Mouse (Mus musculus): ENCODE results near the gene B3gntl1. TPM values are rescaled to one million over a fixed set of nuclear protein-coding genes. Genes with fewer than 3 reads are reported as not detected.
"Not testable (repeated sequence)": the region's sequence is repeated elsewhere in the genome, so short reads cannot be mapped to it uniquely, and the experiment has no call there.

The B3gntl1 gene
- polyA plus RNA-seq, 1 experiment from 2014 or later, result 3.3 TPM

DNA sequence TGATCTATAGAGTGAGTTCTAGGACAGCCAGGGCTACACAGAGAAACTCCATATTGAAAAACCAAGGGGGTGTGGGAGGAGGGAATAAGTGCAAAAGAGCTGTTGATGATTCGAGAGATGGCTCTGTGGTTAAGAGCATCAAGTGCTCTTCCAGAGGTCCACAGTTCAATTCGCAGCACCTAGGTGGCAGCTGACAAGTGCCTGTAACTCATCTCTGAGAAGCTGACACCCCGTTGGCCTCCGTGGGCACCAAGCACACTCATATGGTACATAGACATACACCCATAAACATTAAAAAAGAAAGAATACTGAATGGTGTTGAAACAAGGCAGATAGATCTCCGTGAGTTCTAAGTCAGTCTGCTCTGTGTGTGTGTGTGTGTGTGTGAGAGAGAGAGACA lies 4.2 kb downstream of the B3gntl1 start:
- Histone ChIP-seq H3K4me2 (replicated peaks; ENCODE audit: low read depth) (no peak overlapping the region), H3K36me3 (ENCODE audit: control insufficient read depth, insufficient read depth, low read length) (0 out of 2 replicates have a peak, but pooled peaks cover 2% of the 10 kb centered on the region), H3K4me3 (ENCODE audit: low read depth, low read length) (no peak overlapping the region), H3K4me1 (replicated peaks; ENCODE audit: control insufficient read depth, insufficient read depth) (peaks cover 2% of the 10 kb centered on the region; the same call in 1 of the 2 replicates), H3K9me3 (ENCODE audit: control insufficient read depth, low read length) (no peaks in the 10 kb centered on the region), H3K27me3 (ENCODE audit: control insufficient read depth, insufficient read depth, low read length) (no peaks in the 10 kb centered on the region), H3K9ac (ENCODE audit: low read length) (no peak overlapping the region), H3K27ac (replicated peaks) (no peak overlapping the region)
- TF ChIP-seq EP300 (optimal IDR thresholded peaks at IDR 0.05) (no peak), CTCF (IDR thresholded peaks at IDR 0.05; ENCODE audit: low read depth) (no peak)
- 91% methylated on average over 5 of the region's 5 CpGs for WGBS
- DNase-seq (ENCODE audit: low spot score) (no peak), ATAC-seq (ENCODE audit: low FRiP score, low TSS enrichment) (no peak)

DNA sequence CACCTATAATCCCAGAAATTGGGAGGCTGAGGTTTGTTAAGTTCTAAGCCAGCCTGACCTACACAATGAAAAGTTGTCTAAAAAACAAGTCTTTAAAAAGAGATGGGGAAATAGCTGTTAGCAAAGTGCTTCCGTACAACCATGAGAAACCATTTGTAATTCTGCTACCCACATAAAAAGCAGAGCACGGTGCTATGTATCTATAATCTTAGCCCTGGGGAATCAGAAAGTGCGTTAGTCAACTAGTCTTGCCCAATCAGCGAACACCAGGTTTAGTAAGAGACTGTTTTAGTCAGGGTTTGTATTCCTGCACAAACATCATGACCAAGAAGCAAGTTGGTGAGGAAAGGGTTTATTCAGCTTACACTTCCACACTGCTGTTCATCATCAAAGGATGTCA lies 5.4 kb downstream of the B3gntl1 start:
- Histone ChIP-seq H3K36me3 (ENCODE audit: control insufficient read depth, insufficient read depth, low read length) (0 out of 2 replicates have a peak, but pooled peaks cover 2% of the 10 kb centered on the region), H3K4me3 (ENCODE audit: low read depth, low read length) (no peak overlapping the region), H3K9ac (ENCODE audit: low read length) (no peak overlapping the region), H3K9me3 (ENCODE audit: control insufficient read depth, low read length) (no peaks in the 10 kb centered on the region), H3K4me1 (replicated peaks; ENCODE audit: control insufficient read depth, insufficient read depth) (no peaks in the 10 kb centered on the region), H3K27me3 (ENCODE audit: control insufficient read depth, insufficient read depth, low read length) (no peaks in the 10 kb centered on the region), H3K27ac (replicated peaks) (no peak overlapping the region), H3K4me2 (replicated peaks; ENCODE audit: low read depth) (no peak overlapping the region)
- TF ChIP-seq EP300 (optimal IDR thresholded peaks at IDR 0.05) (no peak), CTCF (IDR thresholded peaks at IDR 0.05; ENCODE audit: low read depth) (no peak)
- DNase-seq (ENCODE audit: low spot score) (no peak), ATAC-seq (ENCODE audit: low FRiP score, low TSS enrichment) (no peak)
- WGBS, result 87% methylated on average over 4 of the region's 4 CpGs

DNA sequence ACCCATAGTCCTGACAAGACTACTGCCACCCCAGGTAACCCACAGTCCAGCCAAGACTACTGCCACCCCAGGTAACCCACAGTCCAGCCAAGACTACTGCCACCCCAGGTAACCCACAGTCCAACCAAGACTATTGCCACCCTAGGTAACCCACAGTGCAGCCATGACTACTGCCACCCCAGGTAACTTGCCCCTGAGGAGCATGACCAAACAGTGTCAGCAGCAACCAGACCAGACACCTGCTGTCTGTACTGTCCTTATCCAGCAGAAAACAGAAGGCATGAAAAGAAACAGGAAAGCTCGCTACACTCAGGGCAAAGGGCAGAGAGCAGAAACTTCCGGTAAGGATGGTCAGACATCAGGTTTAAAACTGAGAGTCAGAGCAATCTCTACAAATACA lies 11.8 kb downstream of the B3gntl1 start:
- 0 out of 2 replicates have a peak, but pooled peaks cover 7% of the 10 kb centered on the region for H3K36me3 ChIP-seq (ENCODE audit: control insufficient read depth, insufficient read depth, low read length)
- no peak overlapping the region for H3K9ac ChIP-seq (ENCODE audit: low read length)
- ATAC-seq (ENCODE audit: low FRiP score, low TSS enrichment), result no peak
- no peaks in the 10 kb centered on the region for H3K27me3 ChIP-seq (ENCODE audit: control insufficient read depth, insufficient read depth, low read length)
- no peak overlapping the region for H3K27ac ChIP-seq (replicated peaks)
- H3K4me1 ChIP-seq (replicated peaks; ENCODE audit: control insufficient read depth, insufficient read depth), result no peaks in the 10 kb centered on the region
- H3K4me3 ChIP-seq (ENCODE audit: low read depth, low read length), result no peak overlapping the region
- DNase-seq (ENCODE audit: low spot score), result no peak
- no peaks in the 10 kb centered on the region for H3K9me3 ChIP-seq (ENCODE audit: control insufficient read depth, low read length)
- no peak overlapping the region for H3K4me2 ChIP-seq (replicated peaks; ENCODE audit: low read depth)
- TF ChIP-seq EP300 (optimal IDR thresholded peaks at IDR 0.05), result no peak
- TF ChIP-seq CTCF (IDR thresholded peaks at IDR 0.05; ENCODE audit: low read depth), result no peak
- 76% methylated on average over 2 of the region's 2 CpGs for WGBS

DNA sequence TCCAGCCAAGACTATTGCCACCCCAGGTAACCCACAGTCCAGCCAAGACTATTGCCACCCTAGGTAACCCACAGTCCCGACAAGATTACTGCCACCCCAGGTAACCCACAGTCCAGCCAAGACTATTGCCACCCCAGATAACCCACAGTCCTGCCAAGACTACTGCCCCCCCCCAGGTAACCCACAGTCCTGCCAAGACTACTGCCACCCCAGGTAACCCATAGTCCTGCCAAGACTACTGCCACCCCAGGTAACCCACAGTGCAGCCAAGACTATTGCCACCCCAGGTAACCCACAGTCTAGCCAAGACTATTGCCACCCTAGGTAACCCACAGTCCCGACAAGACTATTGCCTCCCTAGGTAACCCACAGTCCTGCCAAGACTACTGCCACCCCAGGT lies 12.3 kb downstream of the B3gntl1 start:
- not testable (repeated sequence) for DNase-seq (ENCODE audit: low spot score); H3K9ac ChIP-seq (ENCODE audit: low read length); H3K4me2 ChIP-seq (replicated peaks; ENCODE audit: low read depth); ATAC-seq (ENCODE audit: low FRiP score, low TSS enrichment); H3K27ac ChIP-seq (replicated peaks); H3K4me3 ChIP-seq (ENCODE audit: low read depth, low read length); H3K9me3 ChIP-seq (ENCODE audit: control insufficient read depth, low read length); H3K36me3 ChIP-seq (ENCODE audit: control insufficient read depth, insufficient read depth, low read length); H3K27me3 ChIP-seq (ENCODE audit: control insufficient read depth, insufficient read depth, low read length); H3K4me1 ChIP-seq (replicated peaks; ENCODE audit: control insufficient read depth, insufficient read depth)
- 89% methylated on average over 2 of the region's 2 CpGs for WGBS

- Histone ChIP-seq H3K4me3 (ENCODE audit: low read depth, low read length) (no peak overlapping the region), H3K36me3 (ENCODE audit: control insufficient read depth, insufficient read depth, low read length) (0 out of 2 replicates have a peak, but pooled peaks cover 5% of the 10 kb centered on the region), H3K27me3 (ENCODE audit: control insufficient read depth, insufficient read depth, low read length) (no peaks in the 10 kb centered on the region), H3K4me1 (replicated peaks; ENCODE audit: control insufficient read depth, insufficient read depth) (no peaks in the 10 kb centered on the region), H3K9me3 (ENCODE audit: control insufficient read depth, low read length) (no peaks in the 10 kb centered on the region), H3K27ac (replicated peaks) (no peak overlapping the region), H3K4me2 (replicated peaks; ENCODE audit: low read depth) (no peak overlapping the region), H3K9ac (ENCODE audit: low read length) (no peak overlapping the region)
- 29% methylated on average over 1 of the region's 1 CpGs for WGBS
- TF ChIP-seq CTCF (IDR thresholded peaks at IDR 0.05; ENCODE audit: low read depth) (peak; percentile 52), EP300 (optimal IDR thresholded peaks at IDR 0.05) (no peak)
- DNase-seq (ENCODE audit: low spot score) (no peak), ATAC-seq (ENCODE audit: low FRiP score, low TSS enrichment) (no peak)
Observed at GRCm38 (mm10) chr11:121658151-121658550, 14.8 kb downstream of the B3gntl1 start.

- no peak overlapping the region for H3K27ac ChIP-seq (replicated peaks)
- no peak overlapping the region for H3K9ac ChIP-seq (ENCODE audit: low read length)
- TF ChIP-seq CTCF (IDR thresholded peaks at IDR 0.05; ENCODE audit: low read depth), result no peak
- TF ChIP-seq EP300 (optimal IDR thresholded peaks at IDR 0.05), result no peak
- ATAC-seq (ENCODE audit: low FRiP score, low TSS enrichment) (no peak), DNase-seq (ENCODE audit: low spot score) (no peak)
- no peaks in the 10 kb centered on the region for H3K27me3 ChIP-seq (ENCODE audit: control insufficient read depth, insufficient read depth, low read length)
- no peak overlapping the region for H3K4me3 ChIP-seq (ENCODE audit: low read depth, low read length)
- H3K9me3 ChIP-seq (ENCODE audit: control insufficient read depth, low read length), result no peaks in the 10 kb centered on the region
- no peak overlapping the region for H3K4me2 ChIP-seq (replicated peaks; ENCODE audit: low read depth)
- H3K4me1 ChIP-seq (replicated peaks; ENCODE audit: control insufficient read depth, insufficient read depth), result no peaks in the 10 kb centered on the region
- WGBS, result 78% methylated on average over 6 of the region's 6 CpGs
- H3K36me3 ChIP-seq (ENCODE audit: control insufficient read depth, insufficient read depth, low read length), result no peaks in the 10 kb centered on the region
Observed at GRCm38 (mm10) chr11:121655807-121656511, 17.0 kb downstream of the B3gntl1 start.
